Mouse (Mus musculus) midbrain, embryonic 11.5 days (tissue): Measurements from ENCODE around the gene Efna5. TPM values are rescaled to one million over a fixed set of nuclear protein-coding genes. Genes with fewer than 3 reads are reported as not detected.
A peak's percentile ranks its signal among the peaks of the same experiment; 100 is the strongest.

Source experiments
- ATAC-seq: fragments of 200-750 bp; cut with Nextera tagmentation; 2 replicates; pipeline ENCODE4 v1.8.0; 2017; ENCODE audit warnings: moderate TSS enrichment, moderate library complexity; ENCODE audit not compliant: low FRiP score
- DNase-seq: peaks from one replicate; pipeline ENCODE4 v3.0.0; 2015; ENCODE audit warnings: low spot score; ENCODE audit errors: missing footprints
- H3K27ac ChIP-seq: fragments of 300-500 bp; sonication (generic); 2 replicates; pipeline ENCODE4 v1.5.1; 2014; ENCODE audit warnings: low read depth, low read length
- H3K27me3 ChIP-seq: fragments of 300-500 bp; sonication (generic); 2 replicates; pipeline ENCODE4 v1.6.1; 2014; ENCODE audit warnings: mild to moderate bottlenecking, low read length, moderate library complexity, mixed read lengths; ENCODE audit not compliant: control insufficient read depth, insufficient read depth
- H3K36me3 ChIP-seq: fragments of 300-500 bp; sonication (generic); 2 replicates; pipeline ENCODE4 v1.6.1; 2014; ENCODE audit warnings: mild to moderate bottlenecking, low read length, moderate library complexity, mixed read lengths; ENCODE audit not compliant: control insufficient read depth, insufficient read depth
- H3K4me1 ChIP-seq: fragments of 300-500 bp; sonication (generic); 2 replicates; pipeline ENCODE4 v1.6.1; 2014; ENCODE audit warnings: low read length; ENCODE audit not compliant: control insufficient read depth, insufficient read depth
- H3K4me2 ChIP-seq: fragments of 300-500 bp; sonication (generic); 2 replicates; pipeline ENCODE4 v1.6.1; 2014; ENCODE audit warnings: mild to moderate bottlenecking, moderate library complexity
- H3K4me3 ChIP-seq: fragments of 300-500 bp; sonication (generic); 2 replicates; pipeline ENCODE4 v1.5.1; 2014; ENCODE audit warnings: low read depth, low read length
- H3K9ac ChIP-seq: fragments of 300-500 bp; sonication (generic); 2 replicates; pipeline ENCODE4 v1.6.1; 2014; ENCODE audit warnings: low read length
- H3K9me3 ChIP-seq: fragments of 300-500 bp; sonication (generic); 2 replicates; pipeline ENCODE4 v1.6.1; 2016; ENCODE audit warnings: low read length; ENCODE audit not compliant: control insufficient read depth
- WGBS: fragments of 180-500 bp; shearing (Covaris S2); extraction: QIAGEN DNeasy Blood & Tissue Kit; methylation state at CpG from one replicate; pipeline ENCODE4 v1.1.7; 2014; 5-methylcytosine and 5-hydroxymethylcytosine counted together
- polyA plus RNA-seq: library from polyadenylated mRNA; unstranded; fragments of >200 nt; fragmentation: Nextera tagmentation; extraction: Ambion mirVana; gene quantifications from 2 replicates; pipeline ENCODE4 v1.2.1, GENCODE M21; 2014

Gene Efna5
- polyA plus RNA-seq, 1 experiment from 2014 or later, result 72.5 TPM

DNA sequence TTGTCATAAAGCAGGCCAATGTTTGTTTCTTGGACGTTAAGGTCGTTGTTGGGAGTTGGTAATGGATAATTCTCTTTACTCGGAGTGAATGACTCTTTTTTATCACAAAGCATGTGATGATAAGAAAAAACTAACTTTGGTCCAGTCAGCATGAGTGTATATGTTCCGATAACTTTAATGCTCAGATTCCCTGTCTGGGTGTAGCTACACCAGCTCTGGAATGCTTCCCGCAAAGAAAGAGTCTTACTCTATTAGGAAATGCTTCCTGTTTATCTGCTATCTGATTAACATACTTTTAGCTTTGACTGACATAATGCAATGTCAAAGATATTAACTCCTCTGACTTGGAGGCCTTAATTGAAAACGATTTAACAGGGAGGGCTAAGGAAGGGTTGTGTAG lies 204.7 kb downstream of the Efna5 start:
- no peak overlapping the region for H3K9ac ChIP-seq
- WGBS, result 55% methylated on average over 6 of the region's 6 CpGs
- peaks cover 15% of the 10 kb centered on the region for H3K4me1 ChIP-seq
- no peak overlapping the region for H3K27ac ChIP-seq
- H3K9me3 ChIP-seq, result no peaks in the 10 kb centered on the region
- no peaks in the 10 kb centered on the region for H3K36me3 ChIP-seq
- H3K4me2 ChIP-seq, result no peak overlapping the region
- H3K4me3 ChIP-seq, result no peak overlapping the region
- no peaks in the 10 kb centered on the region for H3K27me3 ChIP-seq
- ATAC-seq (no peak), DNase-seq (no peak)

DNA sequence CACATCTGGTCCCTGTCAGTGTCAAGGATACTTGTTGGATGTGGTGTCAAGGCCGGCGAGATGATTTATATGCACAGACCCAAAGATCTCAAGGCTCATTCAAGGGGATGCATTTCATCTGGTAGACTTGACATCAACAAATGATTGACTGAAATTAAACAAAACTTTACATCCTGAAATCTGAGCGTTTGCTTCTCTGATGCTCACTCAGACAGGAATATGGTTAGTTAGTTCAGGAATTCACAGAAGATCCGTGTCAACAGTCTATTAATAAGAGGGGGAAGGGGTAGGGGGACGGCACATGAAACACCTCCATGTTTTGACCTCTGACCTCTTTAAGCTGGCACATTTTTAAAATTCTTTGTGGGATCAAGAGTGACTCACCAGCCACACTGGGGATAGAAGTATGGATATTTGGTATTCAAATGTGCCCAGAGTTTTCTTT lies 205.3 kb downstream of the Efna5 start:
- no peaks in the 10 kb centered on the region for H3K9me3 ChIP-seq
- H3K4me1 ChIP-seq, result peaks cover 15% of the 10 kb centered on the region
- no peak overlapping the region for H3K27ac ChIP-seq
- H3K4me3 ChIP-seq, result no peak overlapping the region
- H3K27me3 ChIP-seq, result no peaks in the 10 kb centered on the region
- ATAC-seq (no peak), DNase-seq (peak; percentile 86)
- H3K36me3 ChIP-seq, result no peaks in the 10 kb centered on the region
- H3K9ac ChIP-seq, result no peak overlapping the region
- 34% methylated on average over 5 of the region's 5 CpGs for WGBS
- H3K4me2 ChIP-seq, result no peak overlapping the region

DNA sequence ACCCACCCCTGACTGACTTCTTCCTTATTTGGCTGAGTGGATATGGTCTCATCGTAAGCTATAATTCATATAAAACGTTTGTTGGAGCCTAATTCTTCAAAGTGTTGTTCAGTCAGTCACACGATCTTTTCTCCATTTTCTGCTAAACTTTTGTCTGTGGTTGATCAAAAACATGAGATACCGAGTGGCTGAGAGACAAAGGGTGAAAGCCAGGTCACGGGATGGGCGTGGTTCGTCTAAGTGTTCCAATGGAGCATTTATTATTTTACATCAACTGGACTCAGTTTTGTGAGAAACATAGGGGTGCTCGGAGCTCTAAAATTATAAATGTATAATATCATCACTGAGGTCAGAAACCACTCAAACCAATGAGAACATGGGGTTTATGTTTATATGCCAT lies 209.0 kb downstream of the Efna5 start:
- Histone ChIP-seq H3K27ac (no peak overlapping the region), H3K27me3 (no peaks in the 10 kb centered on the region), H3K4me2 (no peak overlapping the region), H3K36me3 (no peaks in the 10 kb centered on the region), H3K4me1 (peaks cover 12% of the 10 kb centered on the region), H3K9me3 (no peaks in the 10 kb centered on the region), H3K9ac (no peak overlapping the region), H3K4me3 (no peak overlapping the region)
- WGBS, result 87% methylated on average over 8 of the region's 8 CpGs
- ATAC-seq (no peak), DNase-seq (no peak)

DNA sequence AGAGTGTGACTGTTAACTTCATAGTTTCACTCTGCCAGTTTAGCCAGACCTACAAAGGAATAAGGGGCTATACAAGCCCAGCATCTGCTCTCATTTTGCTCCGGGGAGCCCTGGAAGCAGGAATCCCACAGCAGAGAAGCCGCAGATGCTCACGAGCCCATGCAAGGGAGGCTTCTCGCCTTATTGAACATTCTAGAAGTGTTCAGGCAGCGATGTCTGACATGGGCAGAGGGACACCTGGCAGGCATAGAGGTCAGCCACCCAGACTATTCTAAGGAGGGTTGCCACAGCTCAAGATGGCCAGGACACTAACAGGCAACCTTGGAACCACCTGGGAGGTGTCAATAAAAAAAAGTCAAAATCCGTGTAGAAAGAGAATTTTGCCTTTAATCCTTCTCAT lies 214.4 kb downstream of the Efna5 start:
- no peak overlapping the region for H3K4me3 ChIP-seq
- no peaks in the 10 kb centered on the region for H3K9me3 ChIP-seq
- no peak overlapping the region for H3K27ac ChIP-seq
- H3K27me3 ChIP-seq, result no peaks in the 10 kb centered on the region
- H3K4me2 ChIP-seq, result no peak overlapping the region
- WGBS, result 83% methylated on average over 6 of the region's 6 CpGs
- no peak for ATAC-seq
- no peaks in the 10 kb centered on the region for H3K4me1 ChIP-seq
- no peak overlapping the region for H3K9ac ChIP-seq
- H3K36me3 ChIP-seq, result no peaks in the 10 kb centered on the region
- DNase-seq, result no peak

DNA sequence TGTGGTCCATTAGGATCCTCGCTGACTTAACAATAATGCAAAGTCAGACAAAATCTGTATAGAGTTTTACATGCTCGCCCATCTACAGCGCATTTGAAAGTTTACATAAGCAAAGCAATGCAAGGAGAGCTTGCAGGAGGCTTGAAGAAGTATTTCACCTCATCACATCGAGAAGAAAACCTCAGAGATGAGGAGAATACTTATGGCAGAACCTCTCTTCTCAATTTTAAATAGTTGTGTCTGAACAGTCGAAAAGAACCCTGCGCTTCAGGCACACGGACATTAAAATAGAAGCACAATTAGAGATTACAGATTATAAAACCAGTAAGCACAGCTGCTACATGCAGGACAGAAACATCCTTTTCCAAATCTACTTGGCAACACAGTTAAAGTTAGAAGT lies 215.3 kb downstream of the Efna5 start:
- no peaks in the 10 kb centered on the region for H3K36me3 ChIP-seq
- H3K4me3 ChIP-seq, result no peak overlapping the region
- H3K4me1 ChIP-seq, result no peaks in the 10 kb centered on the region; the same call in 1 of the 2 replicates
- 80% methylated on average over 7 of the region's 7 CpGs for WGBS
- DNase-seq (no peak), ATAC-seq (no peak)
- no peak overlapping the region for H3K27ac ChIP-seq
- no peaks in the 10 kb centered on the region for H3K27me3 ChIP-seq
- H3K9ac ChIP-seq, result no peak overlapping the region
- no peak overlapping the region for H3K4me2 ChIP-seq
- H3K9me3 ChIP-seq, result no peaks in the 10 kb centered on the region

DNA sequence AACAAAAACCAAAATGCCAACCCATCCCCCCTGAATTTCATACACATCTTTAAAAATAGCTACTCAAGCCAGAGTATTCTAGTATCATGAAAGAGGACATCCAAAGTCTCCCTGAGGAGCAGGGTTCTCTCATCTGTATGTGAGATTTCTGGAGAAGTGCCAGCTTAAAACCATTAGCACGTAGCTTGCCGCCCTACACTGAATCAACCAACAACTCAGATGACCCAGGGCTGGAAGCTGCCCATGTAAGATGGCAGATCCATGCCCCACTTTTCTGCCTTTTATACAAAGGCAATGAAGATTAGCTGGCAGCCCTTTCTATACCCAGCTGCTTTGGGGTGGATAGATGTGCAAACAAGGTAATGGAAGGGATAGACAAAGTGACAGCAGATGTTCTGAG lies 216.4 kb downstream of the Efna5 start:
- no peak overlapping the region for H3K4me3 ChIP-seq
- H3K4me2 ChIP-seq, result no peak overlapping the region
- DNase-seq (no peak), ATAC-seq (no peak)
- H3K9me3 ChIP-seq, result no peaks in the 10 kb centered on the region
- H3K27ac ChIP-seq, result no peak overlapping the region
- WGBS, result 83% methylated on average over 2 of the region's 2 CpGs
- H3K4me1 ChIP-seq, result peaks cover 5% of the 10 kb centered on the region
- no peaks in the 10 kb centered on the region for H3K27me3 ChIP-seq
- no peak overlapping the region for H3K9ac ChIP-seq
- H3K36me3 ChIP-seq, result no peaks in the 10 kb centered on the region

DNA sequence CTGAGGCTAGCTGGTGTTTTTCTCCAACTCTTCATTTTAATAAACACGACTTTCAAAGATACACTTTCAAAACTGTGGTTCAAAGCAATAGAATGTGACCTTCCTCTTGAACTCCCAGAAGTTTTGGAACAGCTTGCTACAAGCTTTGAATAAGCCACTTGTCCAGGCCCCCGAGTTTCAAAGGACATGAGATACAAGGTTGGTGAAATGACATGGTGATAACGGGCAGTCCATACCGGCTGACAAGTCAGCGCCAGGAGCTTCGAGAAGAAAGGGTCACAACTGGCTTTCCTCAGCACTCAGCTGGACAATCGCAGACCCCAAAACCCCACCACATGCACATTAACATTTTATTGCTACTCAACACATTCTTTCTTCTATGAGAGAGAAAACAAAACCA lies 219.3 kb downstream of the Efna5 start:
- DNase-seq (no peak), ATAC-seq (no peak)
- Histone ChIP-seq H3K9me3 (no peaks in the 10 kb centered on the region), H3K36me3 (no peaks in the 10 kb centered on the region), H3K4me3 (no peak overlapping the region), H3K27me3 (no peaks in the 10 kb centered on the region), H3K4me1 (peaks cover 15% of the 10 kb centered on the region), H3K9ac (no peak overlapping the region), H3K4me2 (no peak overlapping the region), H3K27ac (no peak overlapping the region)
- 73% methylated on average over 7 of the region's 7 CpGs for WGBS

DNA sequence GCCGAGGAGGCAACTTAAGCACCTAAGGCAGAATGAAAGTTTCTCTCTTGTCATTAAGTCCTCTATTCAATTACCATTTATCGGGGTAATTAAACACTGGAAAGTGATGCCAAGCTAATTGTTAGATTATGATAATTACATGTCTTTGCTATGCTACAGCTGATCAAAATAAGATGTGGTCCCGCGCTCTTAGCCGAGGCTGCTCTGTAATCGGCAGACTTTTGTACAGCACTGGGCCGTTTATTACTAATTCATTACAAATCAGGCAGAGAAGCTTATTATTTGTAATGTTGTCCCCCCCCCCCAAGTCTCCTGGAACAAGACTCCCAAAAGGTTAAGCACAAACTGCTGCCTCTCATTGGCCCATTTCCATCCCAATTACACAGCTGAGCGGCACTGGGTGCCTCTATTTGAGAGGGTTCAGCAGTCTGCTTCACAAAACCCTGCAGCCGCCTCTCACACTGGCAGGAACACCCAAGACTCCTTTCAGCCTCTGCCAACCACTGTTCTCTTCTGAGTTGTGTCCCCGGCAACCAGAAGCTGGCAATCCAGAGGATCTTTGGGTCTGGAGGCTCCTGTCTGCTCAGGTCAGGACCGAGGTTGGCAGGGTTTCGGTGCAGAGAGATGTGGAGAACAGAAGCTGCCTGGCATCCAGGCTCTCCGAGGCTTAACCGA lies 221.5 kb downstream of the Efna5 start:
- Histone ChIP-seq H3K27ac (no peak overlapping the region), H3K4me2 (no peak overlapping the region), H3K27me3 (no peaks in the 10 kb centered on the region), H3K9me3 (no peaks in the 10 kb centered on the region), H3K9ac (no peak overlapping the region), H3K4me3 (no peak overlapping the region), H3K36me3 (no peaks in the 10 kb centered on the region), H3K4me1 (peaks cover 16% of the 10 kb centered on the region)
- ATAC-seq (peak; percentile 38; the same call in 1 of the 2 replicates), DNase-seq (no peak)
- 74% methylated on average over 14 of the region's 14 CpGs for WGBS

DNA sequence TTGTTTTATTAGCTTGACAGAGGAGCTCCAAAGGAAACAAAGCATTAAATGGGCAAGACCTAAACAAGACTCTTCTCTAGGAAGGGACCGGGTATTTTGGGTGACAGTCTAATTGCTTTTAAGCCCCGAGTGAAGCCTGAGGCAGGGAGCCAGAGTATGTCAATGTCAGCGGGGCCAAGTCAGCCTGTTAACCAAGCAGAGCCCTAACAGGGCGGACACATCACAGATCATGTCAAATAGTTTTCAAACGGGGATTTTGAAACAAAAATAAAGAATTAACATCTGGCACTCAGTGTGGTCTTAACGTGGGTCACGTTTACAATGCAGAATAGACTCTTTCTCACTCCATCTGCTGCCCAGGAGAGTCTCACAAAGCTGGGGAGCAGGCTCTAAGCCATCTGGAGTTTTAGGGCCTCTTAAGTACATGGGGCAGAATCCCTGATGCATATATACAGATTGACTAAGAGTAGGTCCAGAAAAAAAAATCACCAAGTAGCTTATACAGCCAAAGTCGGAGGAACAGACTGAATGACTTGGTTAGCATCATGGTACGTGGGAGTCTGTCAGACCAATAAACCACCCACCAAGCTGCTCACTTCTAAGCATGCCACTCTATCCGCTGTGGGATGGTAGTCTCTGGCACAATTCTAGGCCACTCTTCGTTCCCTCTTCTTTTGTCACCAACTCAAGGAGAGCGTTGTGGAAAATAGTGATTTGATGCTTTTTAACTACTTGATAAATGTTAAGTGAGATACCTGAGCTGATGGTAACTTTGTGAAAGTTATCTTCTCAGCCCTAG lies 223.1 kb downstream of the Efna5 start:
- peaks cover 16% of the 10 kb centered on the region for H3K4me1 ChIP-seq
- H3K4me2 ChIP-seq, result no peak overlapping the region
- H3K36me3 ChIP-seq, result no peaks in the 10 kb centered on the region
- WGBS, result 61% methylated on average over 12 of the region's 12 CpGs
- no peaks in the 10 kb centered on the region for H3K27me3 ChIP-seq
- ATAC-seq (peak; percentile 47), DNase-seq (no peak)
- no peak overlapping the region for H3K9ac ChIP-seq
- no peak overlapping the region; the same call in 1 of the 2 replicates for H3K27ac ChIP-seq
- H3K9me3 ChIP-seq, result no peaks in the 10 kb centered on the region
- no peak overlapping the region for H3K4me3 ChIP-seq
